Mouse (Mus musculus): ENCODE measurements around the gene Ssxb10. TPM values are rescaled to one million over a fixed set of nuclear protein-coding genes. Genes with fewer than 3 reads are reported as not detected.
"Not testable (repeated sequence)": the region's sequence is repeated elsewhere in the genome, so short reads cannot be mapped to it uniquely, and the experiment has no call there.

The Ssxb10 gene
- polyA plus RNA-seq (2015; fragmentation: Nextera tagmentation; extraction: Ambion mirVana) = not detected in 2 replicates

DNA sequence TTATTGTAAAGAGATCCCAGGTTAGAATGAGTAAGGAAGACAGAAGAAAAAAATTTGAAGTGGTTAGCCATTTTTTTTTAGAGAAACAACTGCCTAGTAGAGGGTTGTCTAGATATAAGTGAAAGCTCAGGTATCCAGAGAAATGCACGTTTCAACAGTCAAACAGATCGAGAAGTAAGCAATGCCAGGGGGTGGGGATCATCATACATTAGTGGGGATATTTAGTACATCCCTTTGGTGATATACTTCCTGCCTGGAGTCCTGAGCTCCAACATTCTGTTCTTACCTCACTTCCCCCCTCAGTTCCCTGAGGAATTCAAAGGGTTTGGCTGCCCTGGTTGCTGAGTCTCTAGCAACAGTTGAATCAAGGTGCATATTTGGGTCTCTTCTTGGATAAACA lies at the start of gene Ssxb10:
Gene Ssxb10, plus strand, starts transcription at position 301 of the 400 bp plus-strand sequence.
- H3K27me3 ChIP-seq (replicated peaks) = no peaks in the 10 kb centered on the region
- WGBS = 70% methylated on average over 2 of the region's 2 CpGs
- no peak within 1 kb of the TSS for H3K9ac ChIP-seq (replicated peaks)
- no peak for ATAC-seq (ENCODE audit: low FRiP score)
- H3K9me3 ChIP-seq (replicated peaks) = no peaks in the 10 kb centered on the region; the same call in 1 of the 2 replicates
- H3K4me3 ChIP-seq (replicated peaks) = no peak within 1 kb of the TSS
- no peak within 1 kb of the TSS for H3K4me2 ChIP-seq
- H3K27ac ChIP-seq (replicated peaks) = no peak within 1 kb of the TSS
- no peaks in the 10 kb centered on the region for H3K36me3 ChIP-seq
- no peaks in the 10 kb centered on the region for H3K4me1 ChIP-seq

GRCm38 (mm10) chrX:8288621-8289020 lies 38.6 kb upstream of the Ssxb10 start:
- 78% methylated on average over 5 of the region's 5 CpGs for WGBS
- no peaks in the 10 kb centered on the region for H3K27me3 ChIP-seq (replicated peaks)
- ATAC-seq (ENCODE audit: low FRiP score) = no peak
- no peak overlapping the region for H3K27ac ChIP-seq (replicated peaks)
- H3K4me2 ChIP-seq = no peak overlapping the region
- H3K4me3 ChIP-seq (replicated peaks) = no peak overlapping the region
- no peak overlapping the region for H3K9ac ChIP-seq (replicated peaks)
- H3K4me1 ChIP-seq = no peaks in the 10 kb centered on the region
- H3K9me3 ChIP-seq (replicated peaks) = no peaks in the 10 kb centered on the region
- H3K36me3 ChIP-seq = no peaks in the 10 kb centered on the region

- no peak overlapping the region for H3K27ac ChIP-seq (replicated peaks)
- WGBS = 93% methylated on average over 1 of the region's 1 CpGs
Measured at GRCm38 (mm10) chrX:8309302-8309701, 17.9 kb upstream of the Ssxb10 start.

GRCm38 (mm10) chrX:8314905-8315304 lies 12.3 kb upstream of the Ssxb10 start:
- H3K36me3 ChIP-seq; ATAC-seq (ENCODE audit: low FRiP score); H3K4me1 ChIP-seq; H3K4me2 ChIP-seq; H3K27me3 ChIP-seq (replicated peaks); H3K27ac ChIP-seq (replicated peaks); H3K4me3 ChIP-seq (replicated peaks); H3K9me3 ChIP-seq (replicated peaks); H3K9ac ChIP-seq (replicated peaks): not testable (repeated sequence)
- WGBS = 10% methylated on average over 7 of the region's 7 CpGs

More at GRCm38 (mm10) chrX:8309302-8309701, 17.9 kb upstream of the Ssxb10 start:
- H3K4me1 ChIP-seq = no peaks in the 10 kb centered on the region
- no peaks in the 10 kb centered on the region for H3K27me3 ChIP-seq (replicated peaks)
- ATAC-seq (ENCODE audit: low FRiP score) = no peak
- H3K9me3 ChIP-seq (replicated peaks) = no peaks in the 10 kb centered on the region
- no peak overlapping the region for H3K9ac ChIP-seq (replicated peaks)
- H3K4me2 ChIP-seq = no peak overlapping the region
- no peak overlapping the region for H3K4me3 ChIP-seq (replicated peaks)
- H3K36me3 ChIP-seq = no peaks in the 10 kb centered on the region

GRCm38 (mm10) chrX:8366678-8367077 lies 39.5 kb downstream of the Ssxb10 start, which contains the start of gene Ssxb9:
TSS of gene Ssxb9 (plus strand) at chrX:8366978.
- H3K27ac ChIP-seq (replicated peaks); H3K4me3 ChIP-seq (replicated peaks); H3K4me2 ChIP-seq; H3K36me3 ChIP-seq; ATAC-seq (ENCODE audit: low FRiP score); H3K9me3 ChIP-seq (replicated peaks); H3K4me1 ChIP-seq; H3K9ac ChIP-seq (replicated peaks); H3K27me3 ChIP-seq (replicated peaks): not testable (repeated sequence)
- 26% methylated on average over 1 of the region's 1 CpGs for WGBS

Other genes starting within 250 kb of the Ssxb10 start
- gene Was, start 236.9 kb upstream of the Ssxb10 start, polyA plus RNA-seq (2015; fragmentation: Nextera tagmentation; extraction: Ambion mirVana) = 0.14 and 2.0 TPM in 2 replicates
- gene Wdr13, start 194.5 kb upstream of the Ssxb10 start, polyA plus RNA-seq (2015; fragmentation: Nextera tagmentation; extraction: Ambion mirVana) = 56.2 and 64.9 TPM in 2 replicates
- gene Rbm3, start 181.5 kb upstream of the Ssxb10 start, polyA plus RNA-seq (2015; fragmentation: Nextera tagmentation; extraction: Ambion mirVana) = 309 and 341 TPM in 2 replicates
- gene Tbc1d25, start 151.2 kb upstream of the Ssxb10 start, polyA plus RNA-seq (2015; fragmentation: Nextera tagmentation; extraction: Ambion mirVana) = 22.7 and 23.3 TPM in 2 replicates
- gene Ebp, start 133.9 kb upstream of the Ssxb10 start, polyA plus RNA-seq (2015; fragmentation: Nextera tagmentation; extraction: Ambion mirVana) = 32.1 and 36.2 TPM in 2 replicates
- 41.9 and 48.9 TPM in 2 replicates for gene Porcn, start 120.9 kb upstream of the Ssxb10 start, polyA plus RNA-seq (2015; fragmentation: Nextera tagmentation; extraction: Ambion mirVana)
- gene Ftsj1, start 75.0 kb upstream of the Ssxb10 start, polyA plus RNA-seq (2015; fragmentation: Nextera tagmentation; extraction: Ambion mirVana) = 44.7 and 47.1 TPM in 2 replicates
- 36.8 and 41.2 TPM in 2 replicates for gene Slc38a5, start 56.3 kb upstream of the Ssxb10 start, polyA plus RNA-seq (2015; fragmentation: Nextera tagmentation; extraction: Ambion mirVana)
- not detected in 2 replicates for gene Ssxb9, start 39.6 kb downstream of the Ssxb10 start, polyA plus RNA-seq (2015; fragmentation: Nextera tagmentation; extraction: Ambion mirVana)
- gene Ssxb1, start 85.9 kb downstream of the Ssxb10 start, polyA plus RNA-seq (2015; fragmentation: Nextera tagmentation; extraction: Ambion mirVana) = not detected in 2 replicates
- not detected in 2 replicates for gene Ssxb2, start 134.3 kb downstream of the Ssxb10 start, polyA plus RNA-seq (2015; fragmentation: Nextera tagmentation; extraction: Ambion mirVana)
- not detected in 2 replicates for gene Gm14459, start 197.5 kb downstream of the Ssxb10 start, polyA plus RNA-seq (2015; fragmentation: Nextera tagmentation; extraction: Ambion mirVana)
- not detected in 2 replicates for gene Ssxb6, start 220.8 kb downstream of the Ssxb10 start, polyA plus RNA-seq (2015; fragmentation: Nextera tagmentation; extraction: Ambion mirVana)

Measured in neural tube, embryonic 15.5 days (tissue).